Mouse (Mus musculus): ENCODE data around the gene Trappc1. TPM values are rescaled to one million over a fixed set of nuclear protein-coding genes. Genes with fewer than 3 reads are reported as not detected.
A peak's percentile ranks its signal among the peaks of the same experiment; 100 is the strongest.
"Not testable (repeated sequence)": the region's sequence is repeated elsewhere in the genome, so short reads cannot be mapped to it uniquely, and the experiment has no call there.

Trappc1 gene
- total RNA-seq (2015; ENCODE audit: low replicate concordance) (101 and 143 TPM in 2 replicates), total RNA-seq (2017; ENCODE audit: low replicate concordance) (48.5 and 72.5 TPM in 2 replicates)

DNA sequence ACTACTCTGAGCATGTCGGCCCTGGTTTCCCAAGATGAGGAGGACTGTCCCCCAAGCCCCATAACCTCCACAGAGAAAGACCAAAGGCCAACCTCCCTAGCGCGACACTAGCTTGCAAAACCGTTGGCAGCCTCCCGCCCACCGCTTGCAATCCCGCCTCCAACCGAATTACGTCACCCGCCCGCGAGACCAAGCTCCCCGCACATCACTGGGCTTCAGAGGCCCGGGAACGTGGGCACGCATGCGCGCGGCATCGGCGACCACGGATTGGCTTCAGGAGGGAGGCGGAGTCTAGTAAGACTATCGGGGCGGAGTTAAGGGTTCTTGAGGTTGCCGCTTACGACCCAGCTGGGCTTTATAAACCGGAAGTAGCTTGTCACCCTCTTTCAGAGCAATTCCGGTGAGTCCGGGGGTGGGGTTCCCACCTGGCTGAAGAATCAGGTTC lies at the start of gene Trappc1, which contains the start of gene Cntrob:
Gene Trappc1, plus strand, starts transcription at position 314 of the 445 bp plus-strand sequence.
Gene Cntrob, minus strand, starts transcription at position 109 of the 445 bp plus-strand sequence.
- ATAC-seq (replicated peaks; ENCODE audit: low FRiP score, poor library complexity, severe bottlenecking) = peak; percentile 89

DNA sequence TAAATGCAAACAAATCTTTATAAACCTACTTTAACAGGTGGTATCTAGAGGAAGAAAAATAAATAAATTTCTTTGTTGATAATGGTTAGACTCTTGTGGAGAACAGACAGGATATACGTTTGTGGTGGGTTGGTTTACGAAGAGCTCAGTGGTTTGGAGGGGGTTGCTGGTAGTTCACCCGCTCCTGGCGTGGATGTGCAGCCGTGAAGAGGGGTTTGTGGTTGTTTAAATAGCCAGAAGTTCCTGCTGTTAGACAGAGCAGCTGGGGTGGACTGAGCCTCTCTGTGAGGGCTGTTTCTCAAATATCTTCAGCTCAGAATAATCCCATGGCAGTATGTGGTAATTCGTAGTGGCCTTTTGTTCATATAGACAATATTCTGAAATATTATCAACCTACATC lies 48.1 kb upstream of the Trappc1 start:
- no peak for ATAC-seq (replicated peaks; ENCODE audit: low FRiP score, poor library complexity, severe bottlenecking)

- ATAC-seq (replicated peaks; ENCODE audit: low FRiP score, poor library complexity, severe bottlenecking) = no peak
These were observed 47.7 kb upstream of the Trappc1 start for GRCm38 (mm10) chr11:69276081-69276480.

DNA sequence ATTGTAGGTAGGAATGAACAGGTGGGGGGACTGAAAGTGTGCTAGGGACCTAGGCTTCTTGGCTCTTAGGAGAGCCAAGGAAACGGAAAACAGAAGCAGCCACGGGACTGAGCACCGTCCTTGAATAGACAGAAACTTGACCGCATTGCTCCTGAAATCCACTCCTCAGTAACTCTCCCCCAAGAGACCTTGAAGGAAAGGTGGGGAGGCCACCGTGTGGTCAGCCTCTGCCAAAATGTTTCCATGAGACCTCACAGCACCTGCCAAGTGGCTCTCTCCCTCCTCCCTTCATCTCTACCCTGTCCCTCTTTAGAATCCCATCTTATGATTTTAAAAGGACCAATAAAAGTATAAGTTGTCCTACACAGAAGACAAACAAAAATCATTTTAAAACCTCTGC lies 46.5 kb upstream of the Trappc1 start:
- ATAC-seq (replicated peaks; ENCODE audit: low FRiP score, poor library complexity, severe bottlenecking) = no peak

DNA sequence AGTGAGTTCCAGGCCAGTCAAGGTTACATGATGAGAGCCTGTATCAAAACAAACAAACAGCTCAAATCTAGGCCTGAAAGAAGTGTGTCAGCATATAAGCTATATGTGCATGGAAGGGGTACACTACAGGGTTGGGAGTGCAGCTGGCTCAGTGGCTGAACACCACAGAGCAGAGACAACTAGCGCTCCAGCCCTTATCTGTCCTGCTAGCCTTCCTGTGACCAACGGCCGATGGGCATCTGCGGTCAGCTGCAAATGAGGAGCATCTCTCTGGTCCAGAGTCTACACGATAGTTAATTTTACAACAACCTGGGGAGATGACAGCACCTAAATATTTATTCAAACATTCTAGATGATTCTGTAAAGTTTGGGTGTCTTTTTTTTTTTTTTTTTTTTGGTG lies 32.7 kb upstream of the Trappc1 start:
- no peak for ATAC-seq (replicated peaks; ENCODE audit: low FRiP score, poor library complexity, severe bottlenecking)

GRCm38 (mm10) chr11:69295286-69295685 lies 28.5 kb upstream of the Trappc1 start:
- no peak for ATAC-seq (replicated peaks; ENCODE audit: low FRiP score, poor library complexity, severe bottlenecking)

- ATAC-seq (replicated peaks; ENCODE audit: low FRiP score, poor library complexity, severe bottlenecking) = no peak
These were observed 26.0 kb upstream of the Trappc1 start for GRCm38 (mm10) chr11:69297799-69298198.

DNA sequence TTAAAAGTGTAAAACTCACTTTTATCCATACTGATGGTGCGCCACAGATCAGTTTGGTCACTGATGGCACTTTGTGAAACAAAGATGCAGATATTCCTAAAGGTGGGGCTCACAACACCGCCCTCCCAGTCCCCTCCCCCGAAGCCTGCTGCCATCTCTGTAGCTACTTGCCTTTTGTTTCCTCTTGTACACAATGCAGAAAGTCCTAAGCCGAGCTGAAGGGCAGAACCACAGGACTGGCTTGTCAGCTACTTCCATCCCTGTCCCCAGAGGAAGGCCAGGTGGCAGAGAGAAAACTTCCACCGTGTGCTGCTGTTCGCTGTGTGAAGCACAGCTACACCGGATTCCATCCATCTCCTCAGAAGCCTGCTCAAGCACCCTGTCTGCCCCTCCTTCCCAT lies 25.5 kb upstream of the Trappc1 start:
- no peak for ATAC-seq (replicated peaks; ENCODE audit: low FRiP score, poor library complexity, severe bottlenecking)

DNA sequence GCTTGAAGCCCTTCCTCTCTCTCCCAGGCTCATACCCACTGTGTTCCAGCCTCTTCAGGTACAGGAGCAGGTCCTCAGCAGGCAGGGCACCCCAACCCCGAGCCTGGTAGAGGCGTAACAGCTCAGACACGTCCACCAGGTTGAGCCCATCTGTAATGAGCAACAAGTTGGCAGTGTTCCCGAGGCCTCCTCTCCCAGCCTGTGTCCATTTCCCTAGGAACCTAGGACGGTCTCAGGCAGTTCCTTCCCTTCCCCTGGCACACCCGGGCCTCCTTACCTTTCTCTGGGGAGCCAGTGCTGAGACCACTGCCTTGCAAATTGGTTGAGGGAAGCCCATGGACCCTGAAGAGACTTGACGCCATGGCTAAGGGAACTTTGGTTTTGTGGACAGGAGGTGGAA lies 21.0 kb upstream of the Trappc1 start:
- no peak for ATAC-seq (replicated peaks; ENCODE audit: low FRiP score, poor library complexity, severe bottlenecking)

DNA sequence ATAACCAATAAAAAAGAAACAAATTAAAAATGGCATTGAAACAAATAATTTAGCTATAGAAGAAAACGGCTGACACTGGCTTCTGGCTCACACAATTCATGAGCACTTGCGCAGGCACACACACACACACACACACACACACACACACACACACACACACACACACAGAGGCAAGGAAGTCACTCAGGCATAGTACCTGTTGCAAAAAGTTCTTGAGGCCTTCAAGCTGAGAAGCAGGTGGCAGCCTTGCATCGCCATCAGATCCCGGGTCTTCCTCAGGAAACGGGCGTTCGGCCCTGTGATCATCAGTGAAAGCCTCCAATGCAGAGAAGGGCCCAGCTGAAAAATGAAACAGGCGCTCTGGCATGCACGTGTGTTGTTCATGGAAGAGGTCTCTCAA lies 18.5 kb upstream of the Trappc1 start:
- no peak for ATAC-seq (replicated peaks; ENCODE audit: low FRiP score, poor library complexity, severe bottlenecking)

DNA sequence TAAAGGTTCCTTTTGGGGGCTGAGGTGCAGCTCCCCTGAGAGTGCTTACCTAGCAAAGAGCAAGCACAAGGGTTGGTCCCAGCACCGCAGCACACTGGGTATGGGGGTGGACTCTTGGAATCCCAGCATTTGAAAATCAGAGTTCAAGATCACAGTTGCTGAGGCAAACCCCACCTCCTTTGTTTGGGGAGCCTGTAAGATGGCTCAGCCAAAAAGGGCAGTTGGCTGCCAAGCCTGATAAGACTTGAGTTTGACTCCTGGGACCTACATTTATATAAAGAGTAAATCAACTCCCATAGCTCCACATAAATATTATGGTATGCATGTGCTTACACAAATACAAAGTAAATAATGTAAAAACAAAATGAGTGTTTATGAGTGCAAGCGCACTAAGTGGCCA lies 17.7 kb upstream of the Trappc1 start:
- ATAC-seq (replicated peaks; ENCODE audit: low FRiP score, poor library complexity, severe bottlenecking) = no peak

GRCm38 (mm10) chr11:69311266-69311665 lies 12.5 kb upstream of the Trappc1 start:
- ATAC-seq (replicated peaks; ENCODE audit: low FRiP score, poor library complexity, severe bottlenecking) = no peak

- ATAC-seq (replicated peaks; ENCODE audit: low FRiP score, poor library complexity, severe bottlenecking) = peak; percentile 70
These were observed 7.4 kb upstream of the Trappc1 start for GRCm38 (mm10) chr11:69316361-69316760.

DNA sequence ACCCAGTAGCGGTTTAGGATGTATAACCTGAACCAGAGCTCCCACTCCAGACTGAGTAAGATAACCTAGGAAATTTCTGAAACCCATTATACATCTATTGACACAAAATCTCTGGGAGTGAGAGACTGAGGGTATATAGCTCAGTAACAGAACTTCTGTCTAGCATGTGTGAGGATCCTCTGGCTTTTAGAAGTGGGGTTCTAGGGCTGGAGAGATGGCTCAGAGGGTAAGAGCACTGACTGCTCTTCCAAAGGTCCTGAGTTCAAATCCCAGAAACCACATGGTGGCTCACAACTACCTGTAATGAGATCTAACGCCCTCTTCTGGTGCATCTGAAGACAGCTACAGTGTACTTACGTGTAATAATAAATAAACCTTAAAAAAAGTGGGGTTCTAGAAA lies 5.8 kb upstream of the Trappc1 start:
- not testable (repeated sequence) for ATAC-seq (replicated peaks; ENCODE audit: low FRiP score, poor library complexity, severe bottlenecking)

DNA sequence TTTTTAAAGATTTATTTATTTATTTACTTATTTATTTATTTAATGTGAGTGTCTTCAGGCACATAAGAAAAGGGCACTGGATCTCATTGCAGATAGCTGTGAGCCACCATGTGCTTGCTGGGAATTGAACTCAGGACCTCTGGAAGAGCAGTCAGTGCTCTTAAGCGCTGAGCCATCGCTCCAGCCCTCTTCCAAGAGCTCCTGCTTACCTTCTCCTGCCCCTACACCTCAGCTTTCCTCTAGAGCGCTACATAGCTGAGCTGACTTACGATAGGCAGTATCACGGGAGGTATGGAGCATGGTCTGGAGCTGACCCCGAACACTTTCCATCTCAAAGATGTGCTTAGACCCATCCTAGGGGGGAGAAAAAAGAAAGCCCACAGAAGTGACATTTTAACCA lies 2.2 kb upstream of the Trappc1 start:
- no peak for ATAC-seq (replicated peaks; ENCODE audit: low FRiP score, poor library complexity, severe bottlenecking)

- ATAC-seq (replicated peaks; ENCODE audit: low FRiP score, poor library complexity, severe bottlenecking) = no peak
These were observed 1.8 kb upstream of the Trappc1 start for GRCm38 (mm10) chr11:69322010-69322409.

- 0 out of 2 replicates have a peak, but pooled peaks have one; percentile 0 for ATAC-seq (replicated peaks; ENCODE audit: low FRiP score, poor library complexity, severe bottlenecking)
These were observed 898 bp upstream of the Trappc1 start for GRCm38 (mm10) chr11:69322693-69323471.

DNA sequence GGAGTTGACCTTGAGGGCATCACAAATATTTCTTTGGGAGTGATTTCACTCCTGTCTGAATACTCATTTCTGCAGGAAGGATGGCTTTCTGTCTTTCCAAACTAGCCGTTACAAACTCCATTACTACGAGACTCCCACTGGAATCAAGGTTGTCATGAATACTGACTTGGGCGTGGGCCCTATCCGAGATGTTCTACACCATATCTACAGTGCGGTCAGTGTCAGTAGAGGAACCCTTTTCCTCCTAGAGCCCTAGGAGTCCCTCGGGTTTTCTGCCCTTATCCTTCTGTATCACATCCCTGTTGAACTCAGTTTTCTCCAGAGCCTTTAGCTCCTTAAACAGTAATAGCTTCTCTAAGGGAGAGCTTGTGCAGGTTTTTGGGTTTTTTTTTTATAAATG lies 969 bp downstream of the Trappc1 start:
- ATAC-seq (replicated peaks; ENCODE audit: low FRiP score, poor library complexity, severe bottlenecking) = no peak

DNA sequence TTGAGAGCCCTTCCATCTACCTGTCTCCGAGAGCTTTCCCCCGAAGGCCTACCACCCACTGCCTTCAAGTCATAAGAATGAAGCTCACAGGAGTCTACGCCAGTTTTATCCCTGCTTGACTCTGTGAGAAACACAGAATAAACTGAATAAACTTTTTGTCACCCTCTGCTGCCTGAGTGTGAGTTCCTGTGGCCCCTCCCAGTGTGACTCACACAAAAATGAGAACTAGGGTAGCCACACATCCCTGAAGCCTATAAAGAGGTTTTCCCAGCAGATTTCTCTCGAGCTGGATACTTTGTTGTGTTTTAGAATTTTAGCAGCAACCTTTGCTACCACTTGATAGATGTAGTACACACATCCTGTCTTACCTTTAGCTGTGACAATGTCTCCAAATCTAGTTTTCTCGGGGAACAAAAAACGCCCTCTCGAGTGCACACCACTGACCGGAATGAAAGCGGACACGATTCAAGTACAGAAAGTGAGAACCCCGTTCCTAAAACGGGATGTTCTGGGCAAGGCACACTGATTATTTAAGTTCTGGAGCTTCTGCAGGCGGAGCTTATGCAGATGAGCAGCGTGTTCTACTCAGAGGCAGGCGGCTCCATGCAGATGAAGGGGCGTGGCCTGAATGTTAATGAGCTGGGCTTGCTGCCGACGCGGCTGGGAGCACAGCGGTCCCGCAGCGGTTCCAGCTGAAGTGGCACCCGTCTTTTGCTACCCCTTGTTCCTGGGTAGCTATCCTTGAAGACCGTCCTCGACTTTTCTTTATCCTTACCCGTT lies 2.0 kb downstream of the Trappc1 start, which contains the start of gene Kcnab3:
Gene Kcnab3, plus strand, starts transcription at position 631 of the 780 bp plus-strand sequence.
- peak; percentile 77 for ATAC-seq (replicated peaks; ENCODE audit: low FRiP score, poor library complexity, severe bottlenecking)

GRCm38 (mm10) chr11:69326408-69327156 lies 2.8 kb downstream of the Trappc1 start:
- ATAC-seq (replicated peaks; ENCODE audit: low FRiP score, poor library complexity, severe bottlenecking) = no peak
